Mouse (Mus musculus) kidney, embryonic 16.5 days (tissue): ENCODE measurements at regions not wholly inside any gene's neighbourhood (a gene's known extent, or its start where the extent isn't known, plus 50 kb on each side); places are given as distances from the start of the nearest gene placed in this dataset.

ENCODE experiments used
- ATAC-seq: fragments of 200-750 bp; cut with Nextera tagmentation; 2 replicates; pipeline ENCODE4 v1.8.0; 2017; ENCODE audit warnings: moderate TSS enrichment; ENCODE audit not compliant: low FRiP score, low TSS enrichment
- H3K27ac ChIP-seq: fragments of 300-500 bp; sonication (generic); 2 replicates; pipeline ENCODE4 v1.5.1; 2014; ENCODE audit warnings: low read length
- H3K27me3 ChIP-seq: fragments of 300-500 bp; sonication (generic); 2 replicates; pipeline ENCODE4 v1.6.1; 2014; ENCODE audit warnings: low read length, control low read depth, mixed read lengths; ENCODE audit not compliant: insufficient read depth
- H3K36me3 ChIP-seq: fragments of 300-500 bp; sonication (generic); 2 replicates; pipeline ENCODE4 v1.6.1; 2014; ENCODE audit warnings: low read length, control low read depth, mixed read lengths; ENCODE audit not compliant: insufficient read depth
- H3K4me1 ChIP-seq: fragments of 300-500 bp; sonication (generic); 2 replicates; pipeline ENCODE4 v1.6.1; 2014; ENCODE audit warnings: low read length, control low read depth, mixed read lengths; ENCODE audit not compliant: insufficient read depth
- H3K4me2 ChIP-seq: fragments of 300-500 bp; sonication (generic); replicated peaks from 2 replicates; pipeline ENCODE4 v1.6.1; 2014; ENCODE audit warnings: low read depth, low read length
- H3K4me3 ChIP-seq: fragments of 300-500 bp; sonication (generic); 2 replicates; pipeline ENCODE4 v1.5.1; 2014; ENCODE audit warnings: mild to moderate bottlenecking, low read length
- H3K9ac ChIP-seq: fragments of 300-500 bp; sonication (generic); replicated peaks from 2 replicates; pipeline ENCODE4 v1.6.1; 2014; ENCODE audit warnings: low read length
- H3K9me3 ChIP-seq: fragments of 300-500 bp; sonication (generic); 2 replicates; pipeline ENCODE4 v1.6.1; 2016; ENCODE audit warnings: low read length, control low read depth
- WGBS: fragments of 180-500 bp; shearing (Covaris S2); extraction: QIAGEN DNeasy Blood & Tissue Kit; methylation state at CpG from one replicate; pipeline ENCODE4 v1.1.7; 2014; 5-methylcytosine and 5-hydroxymethylcytosine counted together

GRCm38 (mm10) chr3:52452345-52452744 lies 184.2 kb downstream of the Foxo1 start:
- Histone ChIP-seq H3K9me3 (no peaks in the 10 kb centered on the region), H3K36me3 (no peaks in the 10 kb centered on the region), H3K27me3 (no peaks in the 10 kb centered on the region), H3K4me3 (no peak overlapping the region), H3K27ac (no peak overlapping the region), H3K4me2 (no peak overlapping the region), H3K9ac (no peak overlapping the region), H3K4me1 (0 out of 2 replicates have a peak, but pooled peaks cover 4% of the 10 kb centered on the region)
- 48% methylated on average over 5 of the region's 5 CpGs for WGBS
- ATAC-seq, result no peak

- 49% methylated on average over 1 of the region's 1 CpGs for WGBS
- no peak overlapping the region for H3K4me2 ChIP-seq
Measured at GRCm38 (mm10) chr3:52446991-52447390, 178.9 kb downstream of the Foxo1 start.

GRCm38 (mm10) chr3:52446500-52446899 lies 178.4 kb downstream of the Foxo1 start:
- Histone ChIP-seq H3K9ac (no peak overlapping the region), H3K27me3 (no peaks in the 10 kb centered on the region), H3K27ac (no peak overlapping the region), H3K4me1 (0 out of 2 replicates have a peak, but pooled peaks cover 3% of the 10 kb centered on the region), H3K36me3 (no peaks in the 10 kb centered on the region), H3K9me3 (no peaks in the 10 kb centered on the region), H3K4me2 (no peak overlapping the region), H3K4me3 (no peak overlapping the region)
- ATAC-seq, result no peak
- WGBS, result 76% methylated on average over 5 of the region's 5 CpGs

More at GRCm38 (mm10) chr3:52446991-52447390, 178.9 kb downstream of the Foxo1 start:
- H3K9ac ChIP-seq, result no peak overlapping the region
- ATAC-seq, result no peak
- H3K4me3 ChIP-seq, result no peak overlapping the region
- H3K4me1 ChIP-seq, result 0 out of 2 replicates have a peak, but pooled peaks cover 3% of the 10 kb centered on the region
- no peaks in the 10 kb centered on the region for H3K36me3 ChIP-seq
- H3K27me3 ChIP-seq, result no peaks in the 10 kb centered on the region
- H3K9me3 ChIP-seq, result no peaks in the 10 kb centered on the region
- no peak overlapping the region for H3K27ac ChIP-seq

GRCm38 (mm10) chr3:52444420-52445119 lies 176.4 kb downstream of the Foxo1 start:
- no peak for ATAC-seq
- Histone ChIP-seq H3K36me3 (no peaks in the 10 kb centered on the region), H3K9me3 (no peaks in the 10 kb centered on the region), H3K4me2 (no peak overlapping the region), H3K27me3 (no peaks in the 10 kb centered on the region), H3K4me1 (0 out of 2 replicates have a peak, but pooled peaks cover 3% of the 10 kb centered on the region), H3K4me3 (no peak overlapping the region), H3K27ac (peak overlapping the region; percentile 51; the same call in 1 of the 2 replicates), H3K9ac (no peak overlapping the region)
- 81% methylated on average over 8 of the region's 8 CpGs for WGBS

- WGBS, result 21% methylated on average over 3 of the region's 3 CpGs
- peak; percentile 97 for ATAC-seq
- Histone ChIP-seq H3K9ac (no peak overlapping the region), H3K4me2 (no peak overlapping the region), H3K9me3 (no peaks in the 10 kb centered on the region), H3K27ac (peak overlapping the region; percentile 51), H3K4me3 (no peak overlapping the region), H3K36me3 (no peaks in the 10 kb centered on the region), H3K27me3 (no peaks in the 10 kb centered on the region), H3K4me1 (0 out of 2 replicates have a peak, but pooled peaks cover 3% of the 10 kb centered on the region)
Measured at GRCm38 (mm10) chr3:52443856-52444255, 175.7 kb downstream of the Foxo1 start.

GRCm38 (mm10) chr3:52429014-52429589 lies 161.0 kb downstream of the Foxo1 start:
- no peaks in the 10 kb centered on the region for H3K9me3 ChIP-seq
- H3K27me3 ChIP-seq, result no peaks in the 10 kb centered on the region
- WGBS, result 73% methylated on average over 8 of the region's 8 CpGs
- H3K4me3 ChIP-seq, result no peak overlapping the region
- H3K4me1 ChIP-seq, result no peaks in the 10 kb centered on the region
- H3K9ac ChIP-seq, result no peak overlapping the region
- H3K27ac ChIP-seq, result no peak overlapping the region
- no peak overlapping the region for H3K4me2 ChIP-seq
- ATAC-seq, result no peak
- H3K36me3 ChIP-seq, result no peaks in the 10 kb centered on the region

- Histone ChIP-seq H3K36me3 (no peaks in the 10 kb centered on the region), H3K27ac (no peak overlapping the region), H3K9ac (no peak overlapping the region), H3K4me3 (no peak overlapping the region), H3K4me2 (no peak overlapping the region), H3K9me3 (peaks cover 9% of the 10 kb centered on the region), H3K27me3 (no peaks in the 10 kb centered on the region), H3K4me1 (no peaks in the 10 kb centered on the region)
- no peak for ATAC-seq
- WGBS, result 79% methylated on average over 1 of the region's 1 CpGs
Measured at GRCm38 (mm10) chr3:52422826-52423225, 154.7 kb downstream of the Foxo1 start.

DNA sequence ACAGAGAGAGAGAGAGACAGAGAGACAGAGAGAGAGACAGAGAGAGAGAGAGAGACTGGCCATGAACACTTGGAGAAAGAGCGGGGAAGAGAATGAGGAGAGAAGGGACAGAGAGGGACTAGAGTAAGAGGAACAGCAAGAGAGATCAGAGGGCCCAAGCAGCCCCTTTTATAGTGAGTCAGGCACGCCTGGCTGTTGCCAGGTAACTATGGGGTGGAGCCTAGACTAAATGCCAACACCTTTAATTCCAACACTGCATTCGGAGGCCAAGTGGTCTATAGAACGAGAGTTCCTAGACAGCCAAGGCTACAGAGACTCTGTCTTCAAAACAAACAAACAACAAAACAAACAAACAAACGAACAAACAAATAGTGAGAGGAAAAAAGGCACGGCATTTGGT lies 148.1 kb downstream of the Foxo1 start:
- no peaks in the 10 kb centered on the region for H3K36me3 ChIP-seq
- peaks cover 39% of the 10 kb centered on the region for H3K4me1 ChIP-seq
- no peak overlapping the region for H3K4me3 ChIP-seq
- 0 out of 2 replicates have a peak, but pooled peaks cover 5% of the 10 kb centered on the region for H3K9me3 ChIP-seq
- no peak overlapping the region for H3K27ac ChIP-seq
- H3K4me2 ChIP-seq, result no peak overlapping the region
- H3K27me3 ChIP-seq, result no peaks in the 10 kb centered on the region
- no peak for ATAC-seq
- 53% methylated on average over 6 of the region's 6 CpGs for WGBS
- H3K9ac ChIP-seq, result no peak overlapping the region

- 22% methylated on average over 6 of the region's 6 CpGs for WGBS
- Histone ChIP-seq H3K27me3 (no peaks in the 10 kb centered on the region), H3K4me2 (0 out of 2 replicates have a peak overlapping the region, but pooled peaks have one; percentile 3), H3K9me3 (0 out of 2 replicates have a peak, but pooled peaks cover 5% of the 10 kb centered on the region), H3K36me3 (no peaks in the 10 kb centered on the region), H3K27ac (no peak overlapping the region), H3K9ac (no peak overlapping the region), H3K4me3 (no peak overlapping the region), H3K4me1 (peaks cover 39% of the 10 kb centered on the region)
- no peak for ATAC-seq
Measured at GRCm38 (mm10) chr3:52415361-52415760, 147.2 kb downstream of the Foxo1 start.

- no peak overlapping the region for H3K4me3 ChIP-seq
- no peak for ATAC-seq
- H3K9ac ChIP-seq, result no peak overlapping the region
- no peak overlapping the region for H3K4me2 ChIP-seq
- 32% methylated on average over 6 of the region's 6 CpGs for WGBS
- no peaks in the 10 kb centered on the region for H3K36me3 ChIP-seq
- no peaks in the 10 kb centered on the region for H3K9me3 ChIP-seq
- no peak overlapping the region for H3K27ac ChIP-seq
- peaks cover 39% of the 10 kb centered on the region for H3K4me1 ChIP-seq
- H3K27me3 ChIP-seq, result no peaks in the 10 kb centered on the region
Measured at GRCm38 (mm10) chr3:52414017-52414416, 145.9 kb downstream of the Foxo1 start.
